Mouse (Mus musculus): ENCODE data around the gene Glod4. TPM values are rescaled to one million over a fixed set of nuclear protein-coding genes. Genes with fewer than 3 reads are reported as not detected.

Glod4 gene
- total RNA-seq, 1 experiment from 2014 or later: 99.7 TPM

- DNase-seq: peak; percentile 92
These were observed 41.5 kb downstream of the Glod4 start for GRCm38 (mm10) chr11:76201761-76202674.

DNA sequence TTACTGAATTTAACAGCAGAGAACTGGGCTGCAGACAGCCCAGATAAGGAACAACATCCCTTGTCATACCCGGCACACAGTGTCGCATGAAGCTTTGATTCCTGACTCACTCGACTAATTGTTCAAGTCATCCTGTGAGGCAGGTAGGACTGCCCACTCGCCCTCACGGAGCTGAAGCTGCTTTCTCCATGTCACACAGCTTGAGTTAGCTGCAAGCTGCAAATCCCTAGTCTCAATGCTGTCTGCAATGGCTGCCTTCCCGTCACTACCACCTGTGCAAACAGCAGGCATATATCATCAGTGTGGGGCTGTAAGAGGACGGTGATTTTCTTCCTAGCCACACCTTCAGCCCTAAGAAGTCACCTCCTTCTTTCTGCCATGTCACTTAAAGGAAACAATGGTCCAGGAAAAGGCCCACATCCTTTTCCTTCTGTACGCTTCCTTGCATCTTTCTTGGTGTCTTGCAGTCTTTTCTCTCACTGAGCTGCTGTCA lies 46.5 kb downstream of the Glod4 start:
- DNase-seq: no peak

- DNase-seq: no peak
These were observed 47.1 kb downstream of the Glod4 start for GRCm38 (mm10) chr11:76196275-76196976.

DNA sequence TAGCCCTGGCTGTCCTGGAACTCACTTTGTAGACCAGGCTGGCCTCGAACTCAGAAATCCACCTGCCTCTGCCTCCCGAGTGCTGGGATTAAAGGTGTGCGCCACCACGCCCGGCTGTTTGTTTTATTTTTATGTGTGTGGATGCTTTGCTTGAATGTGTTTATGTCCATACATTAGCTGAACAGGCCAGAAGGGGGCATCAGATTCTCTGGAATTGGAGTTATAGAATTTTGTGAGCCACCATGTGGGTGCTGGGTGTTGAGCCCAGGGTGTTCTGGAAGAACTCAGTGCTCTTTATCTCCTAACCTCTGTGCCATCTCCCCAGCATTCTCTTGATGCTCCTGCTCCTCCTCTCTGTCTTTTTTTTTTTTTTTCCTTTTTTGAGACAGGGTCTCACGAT lies 56.6 kb downstream of the Glod4 start:
- DNase-seq: no peak

DNA sequence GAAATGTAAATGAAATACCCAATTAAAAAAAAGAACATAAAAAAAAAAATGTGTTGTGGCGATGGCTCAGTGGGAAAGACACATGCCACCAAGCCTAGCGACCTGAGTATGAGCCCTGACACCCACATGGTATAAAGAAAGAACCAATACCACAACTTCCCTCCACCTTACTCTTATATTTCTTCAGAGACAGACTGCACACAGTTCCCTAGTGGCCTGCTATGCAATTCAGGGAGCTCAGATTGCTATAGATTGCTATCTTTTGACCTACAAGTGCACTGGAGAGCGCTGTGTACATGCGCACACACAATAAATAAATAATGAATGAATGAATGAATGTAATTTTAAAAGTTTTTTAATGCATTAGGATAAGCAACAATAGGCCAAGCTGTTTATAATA lies 59.8 kb downstream of the Glod4 start:
- DNase-seq: no peak

- DNase-seq: no peak
These were observed 63.4 kb downstream of the Glod4 start for GRCm38 (mm10) chr11:76180146-76180540.

GRCm38 (mm10) chr11:76179495-76180145 lies 63.9 kb downstream of the Glod4 start, which contains the start of the genes Vps53 and Fam57a:
Gene Vps53, minus strand, starts transcription at chr11:76179647.
Gene Fam57a, plus strand, starts transcription at chr11:76179671.
- peak; percentile 89 for DNase-seq

DNA sequence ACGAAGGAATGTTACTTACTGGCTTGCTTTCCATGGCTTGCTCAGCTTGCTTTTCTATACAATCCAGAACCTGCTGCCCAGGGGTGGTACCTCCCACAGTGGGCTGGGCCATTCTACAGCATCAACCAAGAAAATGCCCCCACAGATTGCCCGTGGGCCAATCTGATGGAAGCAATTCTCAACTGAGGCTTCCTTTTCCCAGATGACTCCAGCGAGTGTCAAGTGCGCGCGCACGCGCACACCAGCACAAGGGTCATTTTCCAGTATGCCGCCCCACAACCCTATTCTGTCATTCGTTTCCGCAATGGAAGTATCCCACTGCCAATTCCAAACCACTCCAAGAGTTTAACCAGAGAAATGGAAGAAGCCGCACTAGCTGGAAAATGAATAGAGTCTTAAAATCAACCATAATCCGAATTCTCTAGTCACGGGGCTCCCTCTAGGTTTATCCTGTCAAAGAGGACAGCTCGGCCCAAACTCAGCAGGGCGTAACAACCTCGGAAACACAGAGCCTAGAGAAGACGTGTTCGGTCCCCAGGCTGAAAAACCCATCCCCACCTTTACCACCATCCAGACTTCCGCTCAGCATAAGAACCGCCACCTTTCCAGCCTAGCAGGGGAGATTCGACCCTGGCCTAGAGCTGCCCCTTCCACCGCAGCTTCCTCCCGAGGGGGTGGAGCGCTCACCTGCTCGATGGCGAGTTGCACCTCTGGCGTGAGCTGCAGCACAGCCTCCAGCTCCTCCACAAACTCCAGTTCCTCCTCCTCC lies 64.6 kb downstream of the Glod4 start:
- peak; percentile 33 for DNase-seq

DNA sequence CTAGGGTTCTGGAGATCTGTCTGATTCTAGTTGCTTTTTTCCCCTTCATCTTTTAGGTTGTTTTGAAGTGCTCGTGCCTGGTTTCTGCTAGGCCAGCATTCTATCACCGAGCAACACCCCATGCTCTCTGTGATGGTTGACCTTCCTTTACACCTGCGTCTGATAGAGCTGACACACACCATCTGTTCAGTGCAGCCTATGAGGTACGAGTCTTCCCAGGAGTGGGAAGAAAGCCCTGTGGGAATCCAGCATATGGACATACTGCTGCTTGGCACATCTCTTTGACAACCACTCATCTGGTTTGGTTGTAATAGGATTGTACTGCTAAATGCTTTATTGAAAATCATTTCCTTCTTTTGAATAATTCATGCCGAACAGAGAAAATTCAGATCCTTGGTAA lies 73.3 kb downstream of the Glod4 start:
- DNase-seq: no peak

- no peak for DNase-seq
These were observed 74.5 kb downstream of the Glod4 start for GRCm38 (mm10) chr11:76168976-76169375.

- peak; percentile 67 for DNase-seq
These were observed 76.3 kb downstream of the Glod4 start for GRCm38 (mm10) chr11:76167079-76167765.

DNA sequence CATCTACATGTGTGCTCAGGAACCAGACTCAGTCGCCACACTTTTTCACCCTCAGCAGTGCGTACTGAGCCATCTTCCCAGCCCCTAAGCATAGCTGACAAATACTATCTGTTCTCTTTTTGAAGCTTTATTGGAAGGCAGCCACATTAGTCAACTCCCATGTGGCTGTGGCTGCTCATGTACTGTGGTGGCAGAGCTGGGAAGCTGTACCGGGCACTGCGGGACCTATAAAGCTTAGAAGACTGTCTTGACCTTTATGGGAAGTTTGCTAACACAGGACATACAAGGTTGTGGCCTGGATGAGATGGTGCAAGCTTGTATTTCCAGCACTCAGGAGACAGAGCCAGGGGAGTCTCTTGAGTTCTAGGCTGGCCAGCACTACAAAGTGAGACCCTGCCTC lies 76.9 kb downstream of the Glod4 start:
- peak; percentile 35 for DNase-seq

DNA sequence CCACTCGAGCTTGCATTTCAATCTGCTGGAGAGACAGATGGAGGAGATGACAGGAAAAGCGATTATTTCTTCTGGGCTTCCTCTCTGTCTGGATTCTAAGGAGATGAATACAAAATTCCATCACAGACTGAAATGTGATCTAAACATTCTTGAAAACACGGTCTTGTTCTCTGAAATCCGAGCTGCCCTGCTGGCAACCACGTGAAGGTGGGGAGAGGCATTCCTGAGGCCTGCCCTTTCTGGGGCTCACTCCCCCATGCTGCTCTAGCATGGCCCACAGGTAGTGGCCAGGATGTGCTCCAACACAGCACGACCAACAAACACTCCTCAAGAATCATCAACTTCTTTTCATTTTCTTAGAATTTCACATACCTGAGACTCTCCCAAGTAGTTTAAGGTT lies 83.3 kb downstream of the Glod4 start:
- DNase-seq: no peak

DNA sequence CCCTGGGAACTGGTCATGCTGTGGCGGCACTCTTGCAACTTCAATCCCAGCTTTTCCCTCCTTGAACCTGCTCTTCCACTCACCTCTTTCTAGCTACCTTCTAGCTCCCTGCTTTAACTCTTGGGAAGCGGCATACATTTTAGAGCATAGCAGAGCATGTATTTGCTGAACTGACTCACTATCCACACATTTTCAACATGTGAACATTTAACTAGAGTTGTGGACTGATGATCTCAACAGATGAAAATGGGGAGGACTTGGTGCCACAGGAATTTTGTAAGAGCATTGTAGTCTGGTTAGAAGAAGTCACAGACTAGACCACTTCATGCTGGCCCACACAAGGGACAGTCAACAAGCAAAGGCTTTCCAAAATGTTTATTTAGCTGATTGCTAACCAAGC lies 85.2 kb downstream of the Glod4 start:
- no peak for DNase-seq

DNA sequence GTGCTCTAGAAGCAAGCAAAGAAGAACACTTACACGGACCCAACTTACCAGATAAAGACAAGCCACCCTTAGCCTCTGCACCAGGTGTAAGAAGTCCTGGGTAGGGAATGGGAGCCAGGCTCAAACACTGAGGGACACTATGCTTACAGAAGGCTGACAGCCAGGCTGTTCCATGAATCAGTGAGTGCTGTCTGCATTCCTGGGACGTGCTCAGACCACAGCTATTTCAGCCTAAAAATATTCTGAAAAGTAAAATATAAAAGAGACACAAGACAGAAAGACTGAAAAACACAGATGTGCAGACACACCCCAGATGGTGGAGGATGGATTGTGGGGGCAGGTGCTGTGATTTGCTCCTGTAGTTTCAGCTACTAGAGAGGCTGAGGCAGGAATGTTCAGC lies 88.7 kb downstream of the Glod4 start:
- DNase-seq: no peak

DNA sequence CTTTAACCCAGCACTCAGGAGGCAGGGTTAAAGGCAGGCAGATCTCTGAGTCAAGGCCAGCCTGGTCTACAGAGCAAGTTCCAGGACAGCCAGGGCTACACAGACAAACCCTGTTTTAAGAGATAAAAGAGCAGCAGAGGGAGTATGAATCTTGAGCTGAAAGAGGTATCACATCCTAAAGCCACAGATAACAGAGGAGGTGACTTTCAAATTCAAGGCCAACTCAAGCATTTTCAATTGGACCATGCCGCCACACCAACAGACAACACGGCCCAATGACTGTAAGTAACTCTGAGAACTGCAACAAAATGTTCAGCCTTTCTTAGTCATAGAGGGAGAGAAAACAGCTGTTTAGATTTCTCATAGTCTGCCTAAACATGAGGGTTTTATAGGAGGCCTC lies 89.3 kb downstream of the Glod4 start:
- no peak for DNase-seq

- no peak for DNase-seq
These were observed 90.1 kb downstream of the Glod4 start for GRCm38 (mm10) chr11:76153236-76153951.

GRCm38 (mm10) chr11:76150980-76151379 lies 92.5 kb downstream of the Glod4 start:
- no peak for DNase-seq

DNA sequence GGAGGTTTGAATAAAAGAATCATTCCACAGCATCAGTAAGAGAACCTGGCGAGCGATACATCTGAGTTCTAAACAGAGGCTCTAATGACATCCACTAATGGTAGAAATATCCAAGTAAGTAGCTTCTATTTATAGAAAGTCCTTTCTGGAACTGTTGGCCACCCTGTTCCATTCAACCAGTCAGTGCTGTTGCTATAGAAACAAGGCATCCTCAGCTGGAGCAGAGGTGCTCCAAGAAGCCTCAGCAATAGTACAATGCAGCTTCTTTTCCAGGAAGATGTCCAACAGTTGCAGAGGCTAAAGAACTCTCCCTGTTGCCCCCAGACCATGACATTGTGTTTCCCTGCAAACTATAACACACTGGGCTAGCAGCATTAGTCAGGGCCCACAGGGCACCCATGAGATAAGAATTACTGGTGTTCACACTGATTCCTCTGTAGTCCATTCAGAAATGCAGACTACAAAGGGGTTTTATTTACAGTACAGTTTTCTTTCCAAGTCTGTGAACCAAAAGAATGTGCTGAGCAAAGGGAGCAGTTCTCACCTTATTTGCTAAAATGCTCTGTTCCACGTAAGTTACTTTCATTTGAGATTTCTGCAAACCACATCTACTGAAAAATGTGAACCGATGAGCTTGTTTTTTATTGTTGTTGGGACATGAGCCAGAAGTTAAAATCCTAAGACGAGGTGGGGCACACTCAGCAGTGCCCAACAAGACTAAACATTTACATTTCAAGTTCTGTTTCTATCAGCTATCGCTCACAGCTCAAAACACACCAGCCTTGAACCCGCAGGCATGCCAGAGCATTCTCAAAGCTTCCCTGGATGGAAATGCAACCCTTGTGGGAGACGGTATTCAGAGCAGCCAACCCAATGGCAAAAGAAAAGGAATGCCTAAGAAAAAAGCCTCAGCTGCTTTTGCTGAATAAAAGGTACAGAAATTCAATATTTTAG lies 95.2 kb downstream of the Glod4 start:
- no peak for DNase-seq

Data from adrenal gland, postnatal 25 days (tissue).